Mouse (Mus musculus): ENCODE measurements around the gene Brinp1.

Brinp1 gene

DNA sequence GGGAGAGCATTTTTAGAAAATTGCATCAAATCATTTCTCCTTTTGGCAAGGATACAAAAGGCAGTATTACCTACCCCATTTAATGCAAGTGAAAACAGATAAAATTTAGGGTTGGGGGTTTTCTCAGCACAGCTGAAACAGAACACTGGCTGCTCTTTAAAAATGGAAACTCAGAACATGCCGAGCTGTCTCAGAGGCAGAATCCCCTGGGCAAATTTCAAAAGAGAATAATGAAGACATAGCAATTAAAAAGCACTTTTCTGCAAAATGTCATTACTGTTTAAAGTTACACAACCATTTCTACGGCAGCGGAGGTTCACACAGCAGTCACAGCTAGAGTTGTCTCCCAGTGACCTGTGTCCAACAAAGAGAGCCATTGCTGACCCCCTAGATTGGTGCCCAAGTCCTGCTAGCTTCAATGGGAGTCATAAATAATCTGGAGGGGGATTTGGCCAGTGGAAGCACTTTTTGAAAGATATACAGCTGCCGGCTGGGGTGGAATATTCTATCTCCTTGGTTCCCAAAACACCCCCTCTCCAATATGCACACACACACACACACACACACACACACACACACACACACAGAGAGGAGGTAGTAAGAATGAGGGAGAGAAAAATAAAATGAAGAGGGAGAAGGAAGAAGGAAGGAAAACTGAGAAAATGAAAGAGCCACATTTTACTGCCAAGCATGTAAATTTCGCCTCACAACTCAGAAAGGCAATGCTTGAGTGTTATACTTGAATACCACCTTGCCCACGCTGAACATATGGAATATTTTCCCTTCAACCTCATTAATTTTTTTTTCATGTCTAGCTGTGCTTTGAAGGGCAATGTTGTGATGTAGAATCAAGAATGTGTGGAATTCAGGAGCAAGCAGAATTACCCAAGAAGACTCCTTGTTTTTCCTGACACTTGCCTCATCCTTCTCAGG lies 152.0 kb downstream of the Brinp1 start:
- Histone ChIP-seq H3K27me3 (ENCODE audit: insufficient read depth, low read length) (no peaks in the 10 kb centered on the region), H3K36me3 (ENCODE audit: insufficient read depth, low read length) (no peaks in the 10 kb centered on the region), H3K4me3 (replicated peaks; ENCODE audit: low read length) (no peak overlapping the region), H3K9me3 (ENCODE audit: low read length) (no peaks in the 10 kb centered on the region), H3K4me1 (replicated peaks; ENCODE audit: low read depth, low read length) (no peaks in the 10 kb centered on the region)
- TF ChIP-seq POU5F1 (IDR thresholded peaks at IDR 0.05; ENCODE audit: borderline replicate concordance, low read length): no peak
- TF ChIP-seq CTCF (conservative IDR thresholded peaks at IDR 0.05; ENCODE audit: low read length): no peak
- no peak for TF ChIP-seq NANOG (IDR thresholded peaks at IDR 0.05; ENCODE audit: borderline replicate concordance, low read length)

DNA sequence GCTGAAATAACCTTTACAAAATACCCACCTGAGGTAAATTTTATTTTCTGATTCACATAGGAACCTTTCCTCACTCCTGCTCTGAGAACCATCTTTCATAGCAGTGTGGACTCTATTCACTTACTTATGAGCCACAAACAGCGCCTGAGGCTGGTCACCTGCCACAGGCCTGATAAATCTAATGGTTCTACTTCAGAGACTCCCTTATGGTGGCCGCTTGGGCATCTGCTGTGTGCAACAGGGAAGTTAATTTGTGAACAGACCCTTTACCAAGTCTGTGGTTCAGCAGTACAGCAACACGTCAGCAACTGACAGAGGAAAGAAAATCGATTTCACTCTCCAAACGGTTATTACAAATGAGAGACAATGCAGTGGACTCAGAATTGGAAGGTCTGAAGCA lies 164.2 kb downstream of the Brinp1 start:
- Histone ChIP-seq H3K27me3 (ENCODE audit: insufficient read depth, low read length) (no peaks in the 10 kb centered on the region), H3K9me3 (ENCODE audit: low read length) (no peaks in the 10 kb centered on the region), H3K36me3 (ENCODE audit: insufficient read depth, low read length) (no peaks in the 10 kb centered on the region), H3K4me1 (replicated peaks; ENCODE audit: low read depth, low read length) (no peaks in the 10 kb centered on the region), H3K4me3 (replicated peaks; ENCODE audit: low read length) (no peak overlapping the region)
- TF ChIP-seq POU5F1 (IDR thresholded peaks at IDR 0.05; ENCODE audit: borderline replicate concordance, low read length): no peak
- no peak for TF ChIP-seq NANOG (IDR thresholded peaks at IDR 0.05; ENCODE audit: borderline replicate concordance, low read length)

DNA sequence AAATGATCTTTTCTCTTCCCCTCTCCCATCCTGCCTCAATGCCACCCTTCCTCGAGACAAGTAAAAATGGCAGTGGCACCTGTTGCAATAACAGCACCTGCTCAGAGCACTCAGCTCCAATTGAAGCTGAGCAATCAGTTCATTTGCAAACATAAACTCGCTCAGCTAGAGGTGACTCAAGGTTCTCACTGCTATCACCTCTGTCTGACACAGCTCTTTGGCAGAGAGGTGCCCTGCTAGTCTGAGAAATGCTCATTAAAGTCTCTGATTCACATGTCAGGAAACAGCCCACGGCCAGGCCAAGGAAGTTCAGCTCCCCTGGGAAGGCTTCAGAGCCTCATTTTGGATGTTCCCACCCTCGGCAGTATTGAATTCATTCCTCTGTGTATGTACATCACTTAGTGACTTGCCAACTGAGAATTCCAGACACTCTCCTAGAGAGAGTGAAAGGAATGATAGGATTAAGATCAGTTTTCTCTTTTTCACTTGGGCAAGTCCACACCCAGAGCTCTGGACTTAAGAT lies 165.7 kb downstream of the Brinp1 start:
- no peaks in the 10 kb centered on the region for H3K9me3 ChIP-seq (ENCODE audit: low read length)
- H3K27me3 ChIP-seq (ENCODE audit: insufficient read depth, low read length): no peaks in the 10 kb centered on the region
- TF ChIP-seq CTCF (conservative IDR thresholded peaks at IDR 0.05; ENCODE audit: low read length) (no peak), NANOG (IDR thresholded peaks at IDR 0.05; ENCODE audit: borderline replicate concordance, low read length) (no peak), POU5F1 (IDR thresholded peaks at IDR 0.05; ENCODE audit: borderline replicate concordance, low read length) (no peak)
- no peaks in the 10 kb centered on the region for H3K36me3 ChIP-seq (ENCODE audit: insufficient read depth, low read length)
- no peak overlapping the region for H3K4me3 ChIP-seq (replicated peaks; ENCODE audit: low read length)
- no peaks in the 10 kb centered on the region for H3K4me1 ChIP-seq (replicated peaks; ENCODE audit: low read depth, low read length)

DNA sequence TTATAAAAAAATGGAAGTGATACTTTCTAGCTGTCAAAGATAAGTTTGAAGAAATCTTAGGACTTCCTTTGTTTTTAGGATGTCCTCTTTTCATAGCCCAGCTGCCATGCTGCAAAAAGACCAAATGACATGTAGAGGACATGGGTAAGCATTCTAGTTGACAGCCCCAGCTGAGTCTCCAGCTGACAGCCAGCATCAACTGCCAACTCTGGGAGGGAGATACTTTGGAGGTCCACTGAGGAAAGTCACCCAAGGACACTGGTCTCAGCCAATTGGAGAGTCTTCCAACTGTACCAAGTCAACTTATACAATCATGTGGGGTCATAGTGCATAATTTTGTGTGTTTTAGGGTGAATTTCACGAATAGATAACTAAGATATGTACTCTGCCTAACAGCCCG lies 166.6 kb downstream of the Brinp1 start:
- H3K27me3 ChIP-seq (ENCODE audit: insufficient read depth, low read length): no peaks in the 10 kb centered on the region
- no peaks in the 10 kb centered on the region for H3K36me3 ChIP-seq (ENCODE audit: insufficient read depth, low read length)
- no peak overlapping the region for H3K4me3 ChIP-seq (replicated peaks; ENCODE audit: low read length)
- no peaks in the 10 kb centered on the region for H3K9me3 ChIP-seq (ENCODE audit: low read length)
- no peak for TF ChIP-seq CTCF (conservative IDR thresholded peaks at IDR 0.05; ENCODE audit: low read length)
- TF ChIP-seq POU5F1 (IDR thresholded peaks at IDR 0.05; ENCODE audit: borderline replicate concordance, low read length): no peak
- no peak for TF ChIP-seq NANOG (IDR thresholded peaks at IDR 0.05; ENCODE audit: borderline replicate concordance, low read length)
- H3K4me1 ChIP-seq (replicated peaks; ENCODE audit: low read depth, low read length): no peaks in the 10 kb centered on the region

DNA sequence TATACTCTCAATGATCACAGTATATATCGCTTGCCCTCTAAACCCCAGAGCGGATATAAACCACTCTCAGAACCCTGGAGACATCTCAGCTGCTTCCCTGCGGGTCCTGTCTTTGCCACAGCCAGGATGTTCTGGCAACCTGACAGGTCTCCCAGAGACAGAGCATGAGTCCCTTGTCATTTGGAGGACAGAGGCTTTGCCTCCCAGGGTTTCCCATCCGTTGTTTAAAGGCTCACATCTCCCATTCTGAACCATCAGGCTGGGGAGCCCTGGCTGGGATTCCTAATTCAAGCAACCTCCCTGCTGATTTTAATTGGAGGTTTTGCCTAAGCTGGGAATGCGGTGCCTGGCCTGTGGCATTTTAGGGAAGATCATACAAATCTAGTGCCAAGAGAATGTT lies 185.9 kb downstream of the Brinp1 start:
- no peak for TF ChIP-seq CTCF (conservative IDR thresholded peaks at IDR 0.05; ENCODE audit: low read length)
- TF ChIP-seq NANOG (IDR thresholded peaks at IDR 0.05; ENCODE audit: borderline replicate concordance, low read length): no peak
- no peak for TF ChIP-seq POU5F1 (IDR thresholded peaks at IDR 0.05; ENCODE audit: borderline replicate concordance, low read length)
- no peak overlapping the region for H3K4me3 ChIP-seq (replicated peaks; ENCODE audit: low read length)
- no peaks in the 10 kb centered on the region for H3K9me3 ChIP-seq (ENCODE audit: low read length)
- no peaks in the 10 kb centered on the region for H3K4me1 ChIP-seq (replicated peaks; ENCODE audit: low read depth, low read length)
- no peaks in the 10 kb centered on the region for H3K36me3 ChIP-seq (ENCODE audit: insufficient read depth, low read length)
- no peaks in the 10 kb centered on the region for H3K27me3 ChIP-seq (ENCODE audit: insufficient read depth, low read length)

DNA sequence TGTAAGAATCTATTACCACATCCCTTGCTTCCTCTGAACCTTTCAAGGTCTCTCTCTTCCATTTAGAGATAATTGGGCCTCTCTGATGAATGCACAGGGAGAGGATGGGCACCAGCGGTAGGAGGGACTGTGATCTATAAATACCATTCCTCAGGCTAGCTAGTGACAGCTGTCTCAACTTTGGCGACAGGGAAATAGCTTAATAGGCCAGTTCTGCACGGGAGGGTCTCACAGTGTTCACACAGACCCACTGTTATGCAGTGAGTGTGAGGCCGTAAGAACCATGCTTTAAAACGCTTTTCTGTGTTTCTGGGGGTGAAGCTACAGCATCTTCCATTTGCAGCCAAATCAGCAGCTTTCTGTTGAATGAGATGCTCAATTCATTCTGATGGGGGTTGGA lies 186.8 kb downstream of the Brinp1 start:
- Histone ChIP-seq H3K9me3 (ENCODE audit: low read length) (no peaks in the 10 kb centered on the region), H3K27me3 (ENCODE audit: insufficient read depth, low read length) (no peaks in the 10 kb centered on the region)

DNA sequence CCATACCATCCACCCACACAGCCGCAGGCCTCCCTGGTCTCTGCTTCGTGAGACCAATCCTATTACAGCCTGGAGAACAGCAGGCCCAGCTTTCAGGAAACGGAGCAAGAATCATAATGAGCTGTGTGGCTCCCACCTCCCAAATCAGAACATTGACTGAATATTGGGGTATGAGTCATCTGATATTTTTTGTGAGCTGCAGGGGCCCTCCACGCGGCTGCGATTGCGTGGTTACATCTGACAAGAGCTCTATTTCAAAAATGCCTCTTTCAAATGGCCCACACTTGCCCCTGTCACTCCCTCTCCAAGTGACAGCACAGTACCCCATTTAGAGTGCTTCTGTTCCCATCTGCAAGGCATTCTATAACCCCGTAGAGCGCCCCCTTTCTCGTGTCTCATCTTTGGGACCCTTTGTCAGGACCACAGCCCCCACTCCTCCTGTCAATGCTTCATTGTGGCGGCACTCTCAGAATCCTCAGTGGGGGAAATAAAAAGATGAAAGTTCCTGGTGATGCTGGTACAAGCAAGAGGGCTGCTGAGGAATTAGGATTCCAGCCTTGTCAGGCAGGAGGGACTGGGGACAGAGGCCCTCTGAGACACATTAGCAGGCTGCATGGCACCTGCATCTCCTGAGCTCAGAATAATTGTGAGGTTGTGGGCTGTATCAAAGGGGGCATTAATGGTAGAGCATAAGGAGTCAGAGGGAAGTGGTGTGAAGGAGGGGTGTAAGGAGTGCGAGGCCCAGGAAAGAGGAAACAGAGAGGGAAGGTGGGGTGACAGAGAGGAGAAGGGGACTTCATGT lies 188.2 kb downstream of the Brinp1 start:
- Histone ChIP-seq H3K4me3 (replicated peaks; ENCODE audit: low read length) (no peak overlapping the region), H3K36me3 (ENCODE audit: insufficient read depth, low read length) (no peaks in the 10 kb centered on the region), H3K9me3 (ENCODE audit: low read length) (no peaks in the 10 kb centered on the region), H3K4me1 (replicated peaks; ENCODE audit: low read depth, low read length) (no peaks in the 10 kb centered on the region), H3K27me3 (ENCODE audit: insufficient read depth, low read length) (no peaks in the 10 kb centered on the region)
- TF ChIP-seq CTCF (conservative IDR thresholded peaks at IDR 0.05; ENCODE audit: low read length): no peak
- TF ChIP-seq POU5F1 (IDR thresholded peaks at IDR 0.05; ENCODE audit: borderline replicate concordance, low read length): no peak
- TF ChIP-seq NANOG (IDR thresholded peaks at IDR 0.05; ENCODE audit: borderline replicate concordance, low read length): no peak

More for the DNA sequence above, 186.8 kb downstream of the Brinp1 start:
- Histone ChIP-seq H3K4me3 (replicated peaks; ENCODE audit: low read length) (no peak overlapping the region), H3K36me3 (ENCODE audit: insufficient read depth, low read length) (no peaks in the 10 kb centered on the region), H3K4me1 (replicated peaks; ENCODE audit: low read depth, low read length) (no peaks in the 10 kb centered on the region)
- TF ChIP-seq CTCF (conservative IDR thresholded peaks at IDR 0.05; ENCODE audit: low read length) (no peak), POU5F1 (IDR thresholded peaks at IDR 0.05; ENCODE audit: borderline replicate concordance, low read length) (no peak), NANOG (IDR thresholded peaks at IDR 0.05; ENCODE audit: borderline replicate concordance, low read length) (no peak)

DNA sequence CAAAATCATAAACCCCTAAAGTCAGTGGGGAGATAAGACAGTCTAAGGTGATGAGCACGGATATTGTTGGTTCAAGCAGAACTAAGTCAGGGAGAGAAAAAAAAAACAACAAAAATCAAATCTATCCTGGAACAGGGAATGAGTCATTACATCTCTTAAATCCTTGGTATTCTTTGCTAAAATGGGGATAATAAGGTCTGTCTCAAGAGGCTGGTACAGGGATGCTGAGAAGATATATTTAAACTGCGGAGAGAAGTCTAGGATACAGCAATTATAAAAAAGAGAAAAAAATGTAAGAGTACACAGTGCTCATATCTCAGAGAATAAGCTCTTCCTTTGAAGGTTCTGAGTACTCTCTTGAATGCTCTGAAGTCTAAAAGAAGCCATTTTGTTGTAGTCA lies 189.3 kb downstream of the Brinp1 start:
- no peaks in the 10 kb centered on the region for H3K27me3 ChIP-seq (ENCODE audit: insufficient read depth, low read length)
- TF ChIP-seq CTCF (conservative IDR thresholded peaks at IDR 0.05; ENCODE audit: low read length) (no peak), POU5F1 (IDR thresholded peaks at IDR 0.05; ENCODE audit: borderline replicate concordance, low read length) (no peak)
- no peaks in the 10 kb centered on the region for H3K4me1 ChIP-seq (replicated peaks; ENCODE audit: low read depth, low read length)
- no peaks in the 10 kb centered on the region for H3K9me3 ChIP-seq (ENCODE audit: low read length)
- H3K36me3 ChIP-seq (ENCODE audit: insufficient read depth, low read length): no peaks in the 10 kb centered on the region
- H3K4me3 ChIP-seq (replicated peaks; ENCODE audit: low read length): no peak overlapping the region
